In the genomic region with DNA sequence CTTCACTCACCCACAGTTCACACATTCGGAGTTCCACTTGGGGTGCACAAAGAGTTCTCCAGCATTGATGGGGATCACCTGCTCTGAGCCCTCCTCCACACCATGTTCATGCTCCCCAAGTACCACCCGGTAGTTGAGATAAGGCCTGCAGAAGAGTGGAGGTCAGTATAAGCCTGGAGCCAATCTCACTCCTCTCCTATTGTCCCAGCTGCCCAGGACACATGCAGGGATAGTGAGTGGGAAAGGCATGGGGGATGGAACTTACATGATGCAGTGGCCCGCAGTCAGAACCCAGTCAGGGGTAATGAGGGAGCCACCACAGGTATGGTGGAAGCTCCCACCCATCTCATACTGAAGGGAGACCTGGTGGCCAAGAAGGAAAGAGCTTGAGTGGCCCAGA, we compare ENCODE assay signal across 47 mouse cellular contexts. TPM values are rescaled to one million over a fixed set of nuclear protein-coding genes. Genes with fewer than 3 reads are reported as not detected.
"Had no signal": no experiment of that assay in that cellular context is flagged by ENCODE, and none has a peak within 500 bp of the region (broad histone marks: within the 10 kb centered on the region; RNA-seq: fewer than 3 reads in every experiment).

No protein-coding gene starts in this region.

- H3K9ac ChIP-seq: limb, embryonic 12.5 days; limb, embryonic 13.5 days; limb, embryonic 15.5 days; liver, embryonic 12.5 days; liver, embryonic 13.5 days; liver, embryonic 14.5 days; liver, embryonic 15.5 days; liver, postnatal 0 days; lung, embryonic 14.5 days; lung, embryonic 15.5 days; midbrain, embryonic 12.5 days; midbrain, embryonic 13.5 days; midbrain, embryonic 15.5 days; neural tube, embryonic 12.5 days had no signal

- H3K4me3 ChIP-seq: limb, embryonic 10.5 days; limb, embryonic 12.5 days; limb, embryonic 13.5 days; limb, embryonic 15.5 days; liver, embryonic 12.5 days; liver, embryonic 13.5 days; liver, embryonic 15.5 days; lung, embryonic 15.5 days; megakaryocyte, embryonic 14.5 days; midbrain, embryonic 10.5 days; midbrain, embryonic 12.5 days; midbrain, embryonic 13.5 days; midbrain, embryonic 15.5 days; myocyte; neural tube, embryonic 12.5 days had no signal

- H3K36me3 ChIP-seq: limb, embryonic 10.5 days; limb, embryonic 12.5 days; limb, embryonic 13.5 days; limb, embryonic 15.5 days; liver, embryonic 12.5 days; liver, embryonic 13.5 days; liver, embryonic 15.5 days; lung, embryonic 15.5 days; midbrain, embryonic 10.5 days; midbrain, embryonic 12.5 days; midbrain, embryonic 13.5 days; midbrain, embryonic 15.5 days; neural tube, embryonic 12.5 days had no signal

- H3K27ac ChIP-seq: limb, embryonic 10.5 days; limb, embryonic 12.5 days; limb, embryonic 13.5 days; limb, embryonic 15.5 days; liver, embryonic 12.5 days; liver, embryonic 13.5 days; liver, embryonic 14.5 days; liver, embryonic 15.5 days; lung, embryonic 15.5 days; macrophage; midbrain, embryonic 10.5 days; midbrain, embryonic 12.5 days; midbrain, embryonic 13.5 days; midbrain, embryonic 15.5 days; neural tube, embryonic 12.5 days had no signal

- H3K4me1 ChIP-seq: limb, embryonic 10.5 days; limb, embryonic 12.5 days; limb, embryonic 13.5 days; limb, embryonic 15.5 days; liver, embryonic 12.5 days; liver, embryonic 13.5 days; liver, embryonic 15.5 days; lung, embryonic 15.5 days; megakaryocyte, embryonic 14.5 days; midbrain, embryonic 10.5 days; midbrain, embryonic 12.5 days; midbrain, embryonic 13.5 days; midbrain, embryonic 15.5 days; neural tube, embryonic 12.5 days had no signal

- DNase-seq: left cerebral cortex, postnatal 4 days; liver; liver, embryonic 13.5 days; liver, postnatal 0 days; lung, adult 18-20 months; lung, adult 2 months; lung, embryonic 14.5 days; lung, postnatal 10 days; lung, postnatal 14 days; lung, postnatal 36 days; lung, postnatal 4 days; midbrain, embryonic 14.5 days had no signal

- H3K27me3 ChIP-seq: limb, embryonic 12.5 days; limb, embryonic 13.5 days; limb, embryonic 15.5 days; liver, embryonic 13.5 days; liver, embryonic 15.5 days; lung, embryonic 15.5 days; midbrain, embryonic 13.5 days; midbrain, embryonic 15.5 days; neural tube, embryonic 12.5 days had no signal

RNA-seq across cellular contexts. Expression of a gene that starts 4.0 kb away (rescaled TPM):
- total RNA-seq: left cerebral cortex, postnatal 10 days; left cerebral cortex, postnatal 14 days; left cerebral cortex, postnatal 25 days; left cerebral cortex, postnatal 36 days; left cerebral cortex, postnatal 4 days; liver, adult 2 months; megakaryocyte progenitor cell, adult 5-6 weeks; megakaryocyte, adult 5-6 weeks; megakaryocyte-erythroid progenitor cell, adult 5-6 weeks; midbrain, postnatal 0 days; monocyte, adult 5-6 weeks had no signal
- polyA plus RNA-seq: limb, embryonic 10.5 days; limb, embryonic 11.5 days; limb, embryonic 12.5 days; limb, embryonic 13.5 days; limb, embryonic 14.5 days; limb, embryonic 15.5 days; liver, adult 2 months; liver, embryonic 11.5 days; liver, embryonic 12.5 days; liver, embryonic 13.5 days; liver, embryonic 14.5 days; liver, embryonic 15.5 days; liver, embryonic 16.5 days; liver, postnatal 0 days; lung, adult 2 months; lung, embryonic 14.5 days; lung, embryonic 15.5 days; lung, embryonic 16.5 days; lung, postnatal 0 days; macrophage; midbrain, embryonic 10.5 days; midbrain, embryonic 11.5 days; midbrain, embryonic 12.5 days; midbrain, embryonic 13.5 days; midbrain, embryonic 14.5 days; midbrain, embryonic 15.5 days; midbrain, embryonic 16.5 days; midbrain, postnatal 0 days; neural tube, embryonic 11.5 days; neural tube, embryonic 12.5 days had no signal

RNA-seq across cellular contexts. Expression of a gene that starts 24.8 kb away (rescaled TPM):
- total RNA-seq: left cerebral cortex, postnatal 10 days; left cerebral cortex, postnatal 14 days; left cerebral cortex, postnatal 25 days; left cerebral cortex, postnatal 36 days; left cerebral cortex, postnatal 4 days; megakaryocyte progenitor cell, adult 5-6 weeks; megakaryocyte, adult 5-6 weeks; megakaryocyte-erythroid progenitor cell, adult 5-6 weeks; midbrain, postnatal 0 days; monocyte, adult 5-6 weeks had no signal
- polyA plus RNA-seq: limb, embryonic 10.5 days; limb, embryonic 11.5 days; limb, embryonic 12.5 days; limb, embryonic 15.5 days; liver, embryonic 11.5 days; liver, embryonic 12.5 days; lung, embryonic 14.5 days; lung, embryonic 16.5 days; lung, postnatal 0 days; macrophage; midbrain, embryonic 10.5 days; midbrain, embryonic 11.5 days; midbrain, embryonic 12.5 days; midbrain, embryonic 13.5 days; midbrain, embryonic 14.5 days; midbrain, embryonic 15.5 days; midbrain, embryonic 16.5 days; midbrain, postnatal 0 days; neural tube, embryonic 11.5 days; neural tube, embryonic 12.5 days had no signal

RNA-seq across cellular contexts. Expression of a gene that starts 47.5 kb away (rescaled TPM):
- total RNA-seq: left cerebral cortex, postnatal 10 days; left cerebral cortex, postnatal 14 days; left cerebral cortex, postnatal 25 days; left cerebral cortex, postnatal 36 days; left cerebral cortex, postnatal 4 days; liver, adult 2 months; megakaryocyte progenitor cell, adult 5-6 weeks; megakaryocyte, adult 5-6 weeks; megakaryocyte-erythroid progenitor cell, adult 5-6 weeks; midbrain, postnatal 0 days; monocyte, adult 5-6 weeks had no signal
- polyA plus RNA-seq: limb, embryonic 10.5 days; limb, embryonic 11.5 days; limb, embryonic 12.5 days; limb, embryonic 13.5 days; liver, adult 2 months; liver, embryonic 11.5 days; liver, embryonic 12.5 days; liver, embryonic 13.5 days; liver, embryonic 14.5 days; liver, embryonic 15.5 days; liver, embryonic 16.5 days; liver, postnatal 0 days; lung, embryonic 14.5 days; lung, embryonic 15.5 days; lung, embryonic 16.5 days; lung, postnatal 0 days; macrophage; midbrain, embryonic 10.5 days; midbrain, embryonic 11.5 days; midbrain, embryonic 12.5 days; midbrain, embryonic 13.5 days; midbrain, embryonic 14.5 days; midbrain, embryonic 15.5 days; midbrain, embryonic 16.5 days; midbrain, postnatal 0 days; neural tube, embryonic 11.5 days; neural tube, embryonic 12.5 days had no signal
